Mouse (Mus musculus): ENCODE measurements at regions not wholly inside any gene's neighbourhood (a gene's known extent, or its start where the extent isn't known, plus 50 kb on each side); places are given as distances from the start of the nearest gene placed in this dataset.

GRCm38 (mm10) chr2:74127136-74127535 lies 216.0 kb upstream of the Atp5g3 start:
- no peak for ATAC-seq (ENCODE audit: low FRiP score, low read depth)
- Histone ChIP-seq H3K4me3 (replicated peaks; ENCODE audit: low read length) (no peak overlapping the region), H3K4me2 (replicated peaks; ENCODE audit: low read depth, low read length, severe bottlenecking) (no peak overlapping the region), H3K27ac (replicated peaks; ENCODE audit: low read depth, low read length) (no peak overlapping the region), H3K27me3 (ENCODE audit: control insufficient read depth, insufficient read depth, low read length) (0 out of 2 replicates have a peak, but pooled peaks cover 8% of the 10 kb centered on the region), H3K36me3 (ENCODE audit: control insufficient read depth, insufficient read depth, low read length) (no peaks in the 10 kb centered on the region), H3K9me3 (ENCODE audit: control insufficient read depth, low read length) (no peaks in the 10 kb centered on the region), H3K9ac (ENCODE audit: low read depth, low read length, severe bottlenecking) (no peak overlapping the region), H3K4me1 (ENCODE audit: control insufficient read depth, insufficient read depth, low read length) (peaks cover 23% of the 10 kb centered on the region)
- 72% methylated on average over 4 of the region's 4 CpGs for WGBS
- TF ChIP-seq POLR2A (IDR thresholded peaks at IDR 0.05; ENCODE audit: borderline replicate concordance, extremely low read depth, insufficient read depth, insufficient read length) = no peak
- DNase-seq (ENCODE audit: low spot score) = no peak

GRCm38 (mm10) chr2:74124252-74124651 lies 213.1 kb upstream of the Atp5g3 start:
- DNase-seq (ENCODE audit: low spot score) (no peak), ATAC-seq (ENCODE audit: low FRiP score, low read depth) (no peak)
- Histone ChIP-seq H3K36me3 (ENCODE audit: control insufficient read depth, insufficient read depth, low read length) (no peaks in the 10 kb centered on the region), H3K4me3 (replicated peaks; ENCODE audit: low read length) (no peak overlapping the region), H3K27ac (replicated peaks; ENCODE audit: low read depth, low read length) (no peak overlapping the region), H3K9ac (ENCODE audit: low read depth, low read length, severe bottlenecking) (no peak overlapping the region), H3K27me3 (ENCODE audit: control insufficient read depth, insufficient read depth, low read length) (no peaks in the 10 kb centered on the region), H3K4me1 (ENCODE audit: control insufficient read depth, insufficient read depth, low read length) (peaks cover 19% of the 10 kb centered on the region), H3K4me2 (replicated peaks; ENCODE audit: low read depth, low read length, severe bottlenecking) (no peak overlapping the region), H3K9me3 (ENCODE audit: control insufficient read depth, low read length) (no peaks in the 10 kb centered on the region)
- 47% methylated on average over 2 of the region's 2 CpGs for WGBS
- no peak for TF ChIP-seq POLR2A (IDR thresholded peaks at IDR 0.05; ENCODE audit: borderline replicate concordance, extremely low read depth, insufficient read depth, insufficient read length)

GRCm38 (mm10) chr2:74123360-74124074 lies 212.4 kb upstream of the Atp5g3 start:
- ATAC-seq (ENCODE audit: low FRiP score, low read depth) (0 out of 2 replicates have a peak, but pooled peaks have one; percentile 26), DNase-seq (ENCODE audit: low spot score) (peak; percentile 22)
- no peaks in the 10 kb centered on the region for H3K9me3 ChIP-seq (ENCODE audit: control insufficient read depth, low read length)
- H3K36me3 ChIP-seq (ENCODE audit: control insufficient read depth, insufficient read depth, low read length) = no peaks in the 10 kb centered on the region
- H3K4me1 ChIP-seq (ENCODE audit: control insufficient read depth, insufficient read depth, low read length) = peaks cover 16% of the 10 kb centered on the region
- H3K4me2 ChIP-seq (replicated peaks; ENCODE audit: low read depth, low read length, severe bottlenecking) = 0 out of 2 replicates have a peak overlapping the region, but pooled peaks have one; percentile 5
- no peak for TF ChIP-seq POLR2A (IDR thresholded peaks at IDR 0.05; ENCODE audit: borderline replicate concordance, extremely low read depth, insufficient read depth, insufficient read length)
- no peak overlapping the region for H3K9ac ChIP-seq (ENCODE audit: low read depth, low read length, severe bottlenecking)
- H3K4me3 ChIP-seq (replicated peaks; ENCODE audit: low read length) = no peak overlapping the region
- 0 out of 2 replicates have a peak overlapping the region, but pooled peaks have one; percentile 26 for H3K27ac ChIP-seq (replicated peaks; ENCODE audit: low read depth, low read length)
- no peaks in the 10 kb centered on the region for H3K27me3 ChIP-seq (ENCODE audit: control insufficient read depth, insufficient read depth, low read length)
- WGBS = 47% methylated on average over 6 of the region's 6 CpGs

DNA sequence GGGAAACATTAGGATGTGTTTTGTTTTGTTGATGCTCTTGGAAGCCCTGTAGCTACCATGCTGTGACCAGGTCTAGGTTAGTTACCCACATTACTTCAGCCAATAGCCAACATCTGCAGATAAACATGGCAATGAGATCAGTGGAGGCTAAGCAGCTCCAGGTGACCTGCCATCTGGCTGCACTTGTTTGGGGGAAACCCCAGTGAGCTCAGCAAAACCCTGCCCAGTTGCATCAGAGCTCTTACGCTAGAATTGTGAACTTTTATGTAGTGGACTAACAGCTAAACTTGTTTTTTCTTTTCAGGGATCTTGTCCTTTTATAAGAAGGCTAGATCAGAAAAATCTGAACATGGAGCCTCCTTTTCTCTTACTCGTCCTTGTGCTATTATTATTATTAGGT lies 211.8 kb upstream of the Atp5g3 start:
- Histone ChIP-seq H3K4me1 (ENCODE audit: control insufficient read depth, insufficient read depth, low read length) (peaks cover 15% of the 10 kb centered on the region), H3K27me3 (ENCODE audit: control insufficient read depth, insufficient read depth, low read length) (no peaks in the 10 kb centered on the region), H3K27ac (replicated peaks; ENCODE audit: low read depth, low read length) (0 out of 2 replicates have a peak overlapping the region, but pooled peaks have one; percentile 7), H3K36me3 (ENCODE audit: control insufficient read depth, insufficient read depth, low read length) (no peaks in the 10 kb centered on the region), H3K9ac (ENCODE audit: low read depth, low read length, severe bottlenecking) (no peak overlapping the region), H3K9me3 (ENCODE audit: control insufficient read depth, low read length) (no peaks in the 10 kb centered on the region), H3K4me3 (replicated peaks; ENCODE audit: low read length) (no peak overlapping the region), H3K4me2 (replicated peaks; ENCODE audit: low read depth, low read length, severe bottlenecking) (no peak overlapping the region)
- no peak for ATAC-seq (ENCODE audit: low FRiP score, low read depth)
- DNase-seq (ENCODE audit: low spot score) = no peak
- WGBS = 34% methylated on average over 2 of the region's 2 CpGs
- no peak for TF ChIP-seq POLR2A (IDR thresholded peaks at IDR 0.05; ENCODE audit: borderline replicate concordance, extremely low read depth, insufficient read depth, insufficient read length)

GRCm38 (mm10) chr2:74120051-74120450 lies 208.9 kb upstream of the Atp5g3 start:
- Histone ChIP-seq H3K27ac (replicated peaks; ENCODE audit: low read depth, low read length) (no peak overlapping the region), H3K9me3 (ENCODE audit: control insufficient read depth, low read length) (no peaks in the 10 kb centered on the region), H3K27me3 (ENCODE audit: control insufficient read depth, insufficient read depth, low read length) (no peaks in the 10 kb centered on the region), H3K9ac (ENCODE audit: low read depth, low read length, severe bottlenecking) (no peak overlapping the region), H3K4me1 (ENCODE audit: control insufficient read depth, insufficient read depth, low read length) (peaks cover 13% of the 10 kb centered on the region), H3K36me3 (ENCODE audit: control insufficient read depth, insufficient read depth, low read length) (no peaks in the 10 kb centered on the region), H3K4me2 (replicated peaks; ENCODE audit: low read depth, low read length, severe bottlenecking) (no peak overlapping the region), H3K4me3 (replicated peaks; ENCODE audit: low read length) (no peak overlapping the region)
- DNase-seq (ENCODE audit: low spot score) (no peak), ATAC-seq (ENCODE audit: low FRiP score, low read depth) (no peak)
- no peak for TF ChIP-seq POLR2A (IDR thresholded peaks at IDR 0.05; ENCODE audit: borderline replicate concordance, extremely low read depth, insufficient read depth, insufficient read length)
- WGBS = 66% methylated on average over 10 of the region's 10 CpGs

Data from limb, embryonic 14.5 days (tissue).